Mouse (Mus musculus) MEL (cell line): ENCODE measurements around the gene Bcl11b.

Experiments
- BHLHE40 ChIP-seq: IDR thresholded peaks from 2 replicates; pipeline ENCODE4 v1.6.1; 2012; ENCODE audit warnings: low read depth, mild to moderate bottlenecking, inconsistent platforms, low read length, improper control_type of control experiment, borderline replicate concordance
- CTCF ChIP-seq, 3 experiments: IDR thresholded peaks in 2 of 3; conservative IDR thresholded peaks in 1 of 3; 2 replicates each; pipeline ENCODE4 v1.5.1; 2011 to 2012; ENCODE audit warnings: low read length in 3 of 3, low read depth in 2 of 3, mild to moderate bottlenecking in 2 of 3, improper control_type of control experiment in 1 of 3, inconsistent platforms in 1 of 3, mixed read lengths in 1 of 3, moderate library complexity in 1 of 3; ENCODE audit not compliant: control insufficient read depth in 1 of 3, insufficient read depth in 1 of 3, poor library complexity in 1 of 3, severe bottlenecking in 1 of 3
- ELF1 ChIP-seq: IDR thresholded peaks from 2 replicates; pipeline ENCODE4 v1.6.1; 2014; ENCODE audit warnings: low read depth, mild to moderate bottlenecking, inconsistent platforms, low read length, improper control_type of control experiment, moderate library complexity
- EP300 ChIP-seq, 2 experiments: IDR thresholded peaks; 2 replicates each; pipeline ENCODE4 v1.6.1; 2011; ENCODE audit warnings: improper control_type of control experiment in 2 of 2, low read length in 2 of 2, low read depth in 1 of 2, mild to moderate bottlenecking in 1 of 2
- GABPA ChIP-seq: IDR thresholded peaks from 2 replicates; pipeline ENCODE4 v1.6.1; 2012; ENCODE audit warnings: low read depth, mild to moderate bottlenecking, inconsistent platforms, low read length, improper control_type of control experiment, moderate library complexity
- MAFK ChIP-seq: IDR thresholded peaks from 2 replicates; pipeline ENCODE4 v1.6.1; 2011; ENCODE audit warnings: low read depth, mild to moderate bottlenecking, low read length, improper control_type of control experiment, borderline replicate concordance
- POLR2A ChIP-seq, 2 experiments: IDR thresholded peaks; 2 replicates each; pipeline ENCODE4 v1.6.1; 2011 to 2012; ENCODE audit warnings: low read length in 2 of 2, mild to moderate bottlenecking in 2 of 2, control low read depth in 1 of 2, improper control_type of control experiment in 1 of 2, low read depth in 1 of 2, moderate library complexity in 1 of 2; ENCODE audit not compliant: control insufficient read depth in 1 of 2, insufficient read depth in 1 of 2, poor library complexity in 1 of 2
- UBTF ChIP-seq: IDR thresholded peaks from 2 replicates; pipeline ENCODE4 v1.6.1; 2012; ENCODE audit warnings: low read depth, mild to moderate bottlenecking, inconsistent platforms, low read length, improper control_type of control experiment, moderate library complexity, borderline replicate concordance; ENCODE audit not compliant: insufficient read depth
- ZC3H11A ChIP-seq: IDR thresholded peaks from 2 replicates; pipeline ENCODE4 v1.6.1; 2012; ENCODE audit warnings: low read depth, mild to moderate bottlenecking, inconsistent platforms, low read length, improper control_type of control experiment
- ZMIZ1 ChIP-seq: IDR thresholded peaks from 2 replicates; pipeline ENCODE4 v1.6.1; 2012; ENCODE audit warnings: low read depth, mild to moderate bottlenecking, inconsistent platforms, low read length, improper control_type of control experiment, moderate library complexity
- ZNF384 ChIP-seq: IDR thresholded peaks from 2 replicates; pipeline ENCODE4 v1.6.1; 2012; ENCODE audit warnings: low read depth, mild to moderate bottlenecking, inconsistent platforms, low read length, improper control_type of control experiment

GRCm38 (mm10) chr12:107903949-107904348 is 99.5 kb downstream of the Bcl11b start:
- no peak for TF ChIP-seq ELF1
- TF ChIP-seq BHLHE40: no peak
- TF ChIP-seq POLR2A (IDR thresholded peaks at IDR 0.05; ENCODE audit: control insufficient read depth in 1 of 2, insufficient read depth in 1 of 2, low read depth in 1 of 2, low read length in 2 of 2, poor library complexity in 1 of 2): no peak
- TF ChIP-seq EP300 (IDR thresholded peaks at IDR 0.05; ENCODE audit: low read depth in 1 of 2, low read length in 2 of 2): no peak
- no peak for TF ChIP-seq UBTF
- no peak for TF ChIP-seq CTCF (IDR thresholded peaks at IDR 0.05 in 2 of 3, conservative IDR thresholded peaks at IDR 0.05 in 1 of 3; ENCODE audit: control insufficient read depth in 1 of 3, insufficient read depth in 1 of 3, low read depth in 2 of 3, low read length in 3 of 3, poor library complexity in 1 of 3, severe bottlenecking in 1 of 3)
- no peak for TF ChIP-seq ZMIZ1
- TF ChIP-seq ZC3H11A: no peak
- no peak for TF ChIP-seq GABPA
- no peak for TF ChIP-seq ZNF384
- TF ChIP-seq MAFK: no peak
